Mouse (Mus musculus) ES-E14 (cell line): ENCODE data around the gene Ptms. TPM values are rescaled to one million over a fixed set of nuclear protein-coding genes. Genes with fewer than 3 reads are reported as not detected.

Source experiments
- DNase-seq: peaks from one replicate; pipeline ENCODE4 v3.0.0-alpha.2; 2013; ENCODE audit warnings: low read depth, low spot score
- H3K27ac ChIP-seq: 2 replicates; pipeline ENCODE4 v1.5.1; 2012; ENCODE audit warnings: low read depth, mild to moderate bottlenecking, low read length, moderate library complexity, mixed read lengths; ENCODE audit not compliant: poor library complexity, insufficient read depth, severe bottlenecking
- H3K36me3 ChIP-seq: 2 replicates; pipeline ENCODE4 v1.6.1; 2012; ENCODE audit warnings: mild to moderate bottlenecking, low read length, moderate library complexity, mixed read lengths; ENCODE audit not compliant: control insufficient read depth, poor library complexity, insufficient read depth, severe bottlenecking
- H3K4me1 ChIP-seq, 2 experiments: fragments of 150-350 bp in 1 of 2; sonication (generic) in 1 of 2; 2 replicates each; pipeline ENCODE4 v1.6.1; 2012; ENCODE audit warnings: low read length in 2 of 2, mild to moderate bottlenecking in 1 of 2, mixed read lengths in 1 of 2; ENCODE audit not compliant: control insufficient read depth in 2 of 2, insufficient read depth in 2 of 2, poor library complexity in 1 of 2
- H3K4me3 ChIP-seq, 2 experiments: fragments of 150-350 bp in 1 of 2; sonication (generic) in 1 of 2; 2 replicates each; pipeline ENCODE4 v1.5.1; 2012; ENCODE audit warnings: low read length in 2 of 2, low read depth in 1 of 2, mild to moderate bottlenecking in 1 of 2, mixed read lengths in 1 of 2; ENCODE audit not compliant: insufficient read depth in 1 of 2, poor library complexity in 1 of 2, severe bottlenecking in 1 of 2
- H3K9ac ChIP-seq: 2 replicates; pipeline ENCODE4 v1.6.1; 2012; ENCODE audit warnings: low read depth, mild to moderate bottlenecking, low read length, mixed read lengths; ENCODE audit not compliant: poor library complexity, insufficient read depth, severe bottlenecking
- H3K9me3 ChIP-seq: fragments of 150-350 bp; sonication (generic); 2 replicates; pipeline ENCODE4 v1.6.1; 2012; ENCODE audit warnings: low read depth, mild to moderate bottlenecking, low read length; ENCODE audit not compliant: control insufficient read depth, insufficient read depth
- CHD2 ChIP-seq: IDR thresholded peaks from 2 replicates; pipeline ENCODE4 v1.6.1; 2014; ENCODE audit warnings: mild to moderate bottlenecking, low read depth, low read length, inconsistent platforms
- HCFC1 ChIP-seq: IDR thresholded peaks from 2 replicates; pipeline ENCODE4 v1.6.1; 2012; ENCODE audit warnings: low read length, inconsistent platforms, borderline replicate concordance; ENCODE audit not compliant: insufficient read depth
- MAFK ChIP-seq: IDR thresholded peaks from 2 replicates; pipeline ENCODE4 v1.6.1; 2014; ENCODE audit warnings: mild to moderate bottlenecking, low read depth, low read length, inconsistent platforms; ENCODE audit not compliant: insufficient read depth
- ZC3H11A ChIP-seq: IDR thresholded peaks from 2 replicates; pipeline ENCODE4 v1.6.1; 2012; ENCODE audit warnings: low read depth, mild to moderate bottlenecking, inconsistent platforms, low read length, borderline replicate concordance
- ZNF384 ChIP-seq: IDR thresholded peaks from 2 replicates; pipeline ENCODE4 v1.6.1; 2012; ENCODE audit warnings: low read depth, low read length, inconsistent platforms
- in situ Hi-C, 2 experiments: fragments of 600-800 bp; cut with MboI; formaldehyde crosslinking; loops; one replicate each; pipeline ENCODE4 v1.15.1; 2025; ENCODE audit warnings: low sequenced_read_pairs in 2 of 2, inconsistent platforms in 1 of 2; ENCODE audit not compliant: unreplicated experiment in 2 of 2
- total RNA-seq: library from RNA; depleted of rRNA; stranded (reverse); fragments of 300-350 nt; gene quantifications from 2 replicates; pipeline ENCODE4 v1.2.3, GENCODE M21; 2012

Gene Ptms
- total RNA-seq, 1 experiment: 66.7 TPM

- Histone ChIP-seq H3K4me3 (no peak overlapping the region), H3K36me3 (no peaks in the 10 kb centered on the region), H3K9ac (no peak overlapping the region), H3K4me1 (no peaks in the 10 kb centered on the region; a peak in 1 of 4 replicates), H3K9me3 (no peaks in the 10 kb centered on the region), H3K27ac (no peak overlapping the region)
- no peak for DNase-seq
- no peak for TF ChIP-seq CHD2
- no peak for TF ChIP-seq MAFK
- in situ Hi-C loops: no loop called here
Observed at GRCm38 (mm10) chr6:124888555-124889125, 31.3 kb downstream of the Ptms start.

- Histone ChIP-seq H3K4me3 (no peak within 1 kb of the TSS), H3K9ac (no peak within 1 kb of the TSS), H3K9me3 (no peaks in the 10 kb centered on the region), H3K4me1 (no peaks in the 10 kb centered on the region; a peak in 1 of 4 replicates), H3K27ac (no peak within 1 kb of the TSS), H3K36me3 (no peaks in the 10 kb centered on the region)
- in situ Hi-C loops: no loop called here
- TF ChIP-seq CHD2: no peak
- TF ChIP-seq ZC3H11A: no peak
- TF ChIP-seq HCFC1: no peak
- TF ChIP-seq MAFK: no peak
- TF ChIP-seq ZNF384: no peak
- DNase-seq: no peak
Observed at GRCm38 (mm10) chr6:124887986-124888385, 31.9 kb downstream of the Ptms start, which contains the start of gene Cd4. Cd4 (minus strand) TSS chr6:124888221.

DNA sequence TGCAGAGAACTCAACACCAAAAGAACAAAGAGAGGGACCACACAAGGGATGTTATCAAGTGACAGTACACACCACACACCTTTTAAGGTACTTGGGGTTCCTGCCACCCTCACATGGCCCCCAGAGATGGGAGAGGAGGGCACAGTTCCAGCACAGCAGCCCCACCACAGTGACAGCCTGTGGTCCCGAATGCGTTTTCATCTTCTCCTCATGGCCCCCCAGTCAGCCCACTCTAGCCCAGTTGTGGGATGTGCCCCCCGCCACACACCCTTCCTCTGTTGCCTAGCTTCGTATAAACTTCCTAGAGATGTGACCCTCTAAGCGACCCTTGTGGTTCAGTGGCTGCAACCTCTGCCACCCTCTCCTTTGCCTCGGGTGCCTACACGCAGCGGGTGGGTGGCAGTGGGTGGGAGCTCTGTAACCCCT lies 33.9 kb downstream of the Ptms start:
- H3K9ac ChIP-seq: no peak overlapping the region
- H3K4me1 ChIP-seq: no peaks in the 10 kb centered on the region
- no peaks in the 10 kb centered on the region for H3K36me3 ChIP-seq
- no peak for DNase-seq
- H3K27ac ChIP-seq: no peak overlapping the region
- TF ChIP-seq HCFC1: no peak
- TF ChIP-seq ZC3H11A: no peak
- no peak for TF ChIP-seq CHD2
- TF ChIP-seq ZNF384: no peak
- no peak for TF ChIP-seq MAFK
- no peaks in the 10 kb centered on the region for H3K9me3 ChIP-seq
- in situ Hi-C loops: no loop called here
- H3K4me3 ChIP-seq: no peak overlapping the region

DNA sequence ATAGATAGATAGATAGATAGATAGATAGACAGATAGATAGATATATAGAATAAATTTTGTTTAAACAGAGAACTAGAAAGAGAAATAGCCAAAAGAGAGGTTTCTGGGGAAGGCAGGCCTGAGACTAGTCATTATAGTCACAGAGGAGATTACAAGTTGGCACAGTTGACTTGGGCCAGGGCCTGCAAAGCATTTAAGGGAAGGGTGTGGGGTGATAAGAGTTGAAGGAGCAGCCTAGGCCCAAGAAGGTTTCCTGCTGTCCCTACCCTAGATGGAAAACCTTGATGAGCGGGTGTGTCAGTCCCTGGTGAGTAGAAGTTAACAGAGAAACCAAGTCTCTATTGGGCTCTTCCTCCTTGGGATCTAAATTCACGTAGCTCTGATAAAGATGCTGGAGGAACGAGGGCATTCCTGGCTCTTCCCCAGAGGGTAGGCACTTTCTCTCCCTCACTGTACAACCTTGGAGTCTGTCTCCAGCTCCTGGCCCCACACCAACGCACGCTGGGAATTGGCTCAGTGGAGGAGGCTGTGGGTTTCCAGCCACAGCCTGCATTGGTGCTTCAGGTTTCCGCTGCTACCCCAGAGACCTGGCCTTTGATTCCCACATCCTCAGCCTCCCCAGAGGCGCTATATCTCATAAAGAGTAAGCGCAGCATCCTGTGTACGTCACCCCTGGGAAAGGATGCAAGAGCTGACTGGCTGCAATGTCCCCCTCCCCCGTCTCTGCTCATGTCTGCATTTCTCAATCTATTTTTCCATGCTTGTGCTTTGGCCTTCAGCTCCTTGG lies 35.0 kb downstream of the Ptms start:
- no peak overlapping the region for H3K9ac ChIP-seq
- in situ Hi-C loops: no loop called here
- H3K9me3 ChIP-seq: no peaks in the 10 kb centered on the region
- DNase-seq: no peak
- no peak for TF ChIP-seq MAFK
- H3K27ac ChIP-seq: no peak overlapping the region
- no peaks in the 10 kb centered on the region for H3K4me1 ChIP-seq
- no peak overlapping the region for H3K4me3 ChIP-seq
- no peaks in the 10 kb centered on the region for H3K36me3 ChIP-seq

DNA sequence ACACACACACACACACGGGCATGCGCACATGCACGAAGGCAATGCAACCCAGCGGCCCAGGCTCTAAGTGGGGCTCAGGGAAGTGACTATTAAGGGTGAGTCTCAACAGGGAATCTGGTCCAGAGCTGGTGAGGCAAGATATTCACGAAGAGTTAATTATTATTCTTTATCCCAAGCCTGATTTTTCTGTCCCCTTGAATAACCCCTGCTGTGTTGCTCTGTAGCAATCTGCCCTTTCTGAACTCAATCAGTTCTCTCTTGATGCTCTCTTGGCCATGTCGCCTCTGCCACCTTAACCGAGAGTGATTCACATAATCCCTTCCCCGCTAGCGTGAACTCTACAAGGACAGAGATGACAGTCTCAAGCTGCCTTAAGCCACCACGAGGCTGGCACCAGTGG lies 36.6 kb downstream of the Ptms start:
- DNase-seq: no peak
- Histone ChIP-seq H3K4me3 (no peak overlapping the region), H3K4me1 (no peaks in the 10 kb centered on the region), H3K9me3 (no peaks in the 10 kb centered on the region), H3K9ac (no peak overlapping the region), H3K36me3 (no peaks in the 10 kb centered on the region), H3K27ac (no peak overlapping the region)
- TF ChIP-seq MAFK: no peak
- TF ChIP-seq HCFC1: no peak
- no peak for TF ChIP-seq CHD2
- no peak for TF ChIP-seq ZC3H11A
- TF ChIP-seq ZNF384: no peak
- in situ Hi-C loops: no loop called here
